Mouse (Mus musculus) CH12.LX (cell line): ENCODE measurements at regions not wholly inside any gene's neighbourhood (a gene's known extent, or its start where the extent isn't known, plus 50 kb on each side); places are given as distances from the start of the nearest gene placed in this dataset.

ENCODE experiments used
- DNase-seq: peaks from one replicate; pipeline ENCODE4 v3.0.0-alpha.2; 2013; ENCODE audit errors: extremely low read depth
- H3K27ac ChIP-seq: 2 replicates; pipeline ENCODE4 v1.5.1; 2012; ENCODE audit warnings: low read depth, mild to moderate bottlenecking, control low read depth, moderate library complexity; ENCODE audit not compliant: insufficient read depth
- H3K27me3 ChIP-seq: replicated peaks from 2 replicates; pipeline ENCODE3; 2012; ENCODE audit warnings: inconsistent platforms
- H3K36me3 ChIP-seq, 2 experiments: replicated peaks in 1 of 2; 2 replicates each; pipeline versions ENCODE3 to v1.6.1; 2012; ENCODE audit warnings: inconsistent platforms in 1 of 2, low read length in 1 of 2, mild to moderate bottlenecking in 1 of 2, mixed read lengths in 1 of 2, moderate library complexity in 1 of 2; ENCODE audit not compliant: control insufficient read depth in 1 of 2, insufficient read depth in 1 of 2
- H3K4me1 ChIP-seq, 2 experiments: 2 replicates each; pipeline ENCODE4 v1.6.1; 2012; ENCODE audit warnings: inconsistent platforms in 1 of 2, moderate library complexity in 1 of 2; ENCODE audit not compliant: insufficient read depth in 2 of 2, control insufficient read depth in 1 of 2
- H3K4me2 ChIP-seq: 2 replicates; pipeline ENCODE4 v1.6.1; 2012; ENCODE audit warnings: low read depth, mild to moderate bottlenecking, control low read depth; ENCODE audit not compliant: poor library complexity, insufficient read depth, severe bottlenecking
- H3K4me3 ChIP-seq, 3 experiments: fragments of 150-350 bp in 1 of 3; sonication (generic) in 1 of 3; replicated peaks in 1 of 3; 2 replicates each; pipeline versions ENCODE3 to v1.5.1; 2011 to 2012; ENCODE audit warnings: low read depth in 2 of 3, low read length in 2 of 3, mild to moderate bottlenecking in 2 of 3, moderate library complexity in 2 of 3, control low read depth in 1 of 3, improper control_type of control experiment in 1 of 3, inconsistent platforms in 1 of 3, mixed read lengths in 1 of 3; ENCODE audit not compliant: poor library complexity in 1 of 3
- H3K79me2 ChIP-seq: replicated peaks from 2 replicates; pipeline ENCODE4 v1.6.1; 2012; ENCODE audit warnings: mild to moderate bottlenecking, moderate library complexity; ENCODE audit not compliant: control insufficient read depth, poor library complexity, insufficient read depth, severe bottlenecking; ENCODE audit errors: extremely low read depth
- H3K9ac ChIP-seq: 2 replicates; pipeline ENCODE4 v1.6.1; 2012; ENCODE audit warnings: low read depth, mild to moderate bottlenecking, control low read depth, moderate library complexity; ENCODE audit not compliant: insufficient read depth
- H3K9me3 ChIP-seq: replicated peaks from 2 replicates; pipeline ENCODE3; 2012; ENCODE audit warnings: low read length, inconsistent platforms, mixed read lengths
- CTCF ChIP-seq, 2 experiments: IDR thresholded peaks in 1 of 2; conservative IDR thresholded peaks in 1 of 2; 2 replicates each; pipeline ENCODE4 v1.5.1; 2011 to 2012; ENCODE audit warnings: low read depth in 2 of 2, low read length in 2 of 2, improper control_type of control experiment in 1 of 2, inconsistent platforms in 1 of 2, mild to moderate bottlenecking in 1 of 2, moderate library complexity in 1 of 2
- E2F4 ChIP-seq: IDR thresholded peaks from 2 replicates; pipeline ENCODE4 v1.6.1; 2011; ENCODE audit warnings: low read depth, low read length, improper control_type of control experiment; ENCODE audit not compliant: insufficient replicate concordance
- EP300 ChIP-seq: IDR thresholded peaks from 2 replicates; pipeline ENCODE4 v1.6.1; 2011; ENCODE audit warnings: low read length, improper control_type of control experiment
- ETS1 ChIP-seq: conservative IDR thresholded peaks from 2 replicates; pipeline ENCODE4 v1.6.1; 2012; ENCODE audit warnings: low read depth, mild to moderate bottlenecking, inconsistent platforms, low read length, improper control_type of control experiment, moderate library complexity
- IRF4 ChIP-seq: IDR thresholded peaks from 2 replicates; pipeline ENCODE4 v1.6.1; 2014; ENCODE audit warnings: low read depth, mild to moderate bottlenecking, inconsistent platforms, low read length, improper control_type of control experiment
- JUND ChIP-seq: conservative IDR thresholded peaks from 2 replicates; pipeline ENCODE4 v1.6.1; 2011; ENCODE audit warnings: low read depth, low read length, improper control_type of control experiment
- KAT2A ChIP-seq: IDR thresholded peaks from 2 replicates; pipeline ENCODE4 v1.6.1; 2012; ENCODE audit warnings: low read length, improper control_type of control experiment, inconsistent platforms; ENCODE audit not compliant: insufficient replicate concordance
- MAZ ChIP-seq: IDR thresholded peaks from 2 replicates; pipeline ENCODE4 v1.6.1; 2012; ENCODE audit warnings: low read depth, mild to moderate bottlenecking, inconsistent platforms, low read length, improper control_type of control experiment, moderate library complexity
- MEF2A ChIP-seq: IDR thresholded peaks from 2 replicates; pipeline ENCODE4 v1.6.1; 2014; ENCODE audit warnings: low read depth, mild to moderate bottlenecking, inconsistent platforms, low read length, improper control_type of control experiment, borderline replicate concordance
- MYC ChIP-seq: IDR thresholded peaks from 2 replicates; pipeline ENCODE4 v1.6.1; 2011; ENCODE audit warnings: low read depth, mild to moderate bottlenecking, improper control_type of control experiment, low read length
- RCOR1 ChIP-seq: conservative IDR thresholded peaks from 2 replicates; pipeline ENCODE4 v1.6.1; 2012; ENCODE audit warnings: low read depth, mild to moderate bottlenecking, inconsistent platforms, low read length, improper control_type of control experiment
- SIN3A ChIP-seq: IDR thresholded peaks from 2 replicates; pipeline ENCODE4 v1.6.1; 2012; ENCODE audit warnings: low read length, improper control_type of control experiment, inconsistent platforms
- TBP ChIP-seq: conservative IDR thresholded peaks from 2 replicates; pipeline ENCODE4 v1.6.1; 2011; ENCODE audit warnings: low read depth, low read length, improper control_type of control experiment
- TCF12 ChIP-seq: IDR thresholded peaks from 2 replicates; pipeline ENCODE4 v1.6.1; 2014; ENCODE audit warnings: low read depth, mild to moderate bottlenecking, inconsistent platforms, low read length, improper control_type of control experiment
- ZKSCAN1 ChIP-seq: IDR thresholded peaks from 2 replicates; pipeline ENCODE4 v1.6.1; 2012; ENCODE audit warnings: low read depth, inconsistent platforms, low read length, improper control_type of control experiment, borderline replicate concordance
- ZMIZ1 ChIP-seq: IDR thresholded peaks from 2 replicates; pipeline ENCODE4 v1.6.1; 2012; ENCODE audit warnings: low read depth, mild to moderate bottlenecking, inconsistent platforms, low read length, improper control_type of control experiment
- ZNF384 ChIP-seq: IDR thresholded peaks from 2 replicates; pipeline ENCODE4 v1.6.1; 2012; ENCODE audit warnings: low read depth, low read length, improper control_type of control experiment, inconsistent platforms
- dilution Hi-C: fragments of 300-500 bp; cut with MboI; formaldehyde crosslinking; loops from 2 replicates; pipeline ENCODE4 v1.14.3; 2020; ENCODE audit warnings: low sequenced_read_pairs; ENCODE audit not compliant: extremely low pct_unique_long_range_greater_than_20kb, extremely low pct_ligation_motif_present
- in situ Hi-C: fragments of 300-500 bp; cut with MboI; formaldehyde crosslinking; loops from 3 replicates; pipeline ENCODE4 v1.14.3; 2019; ENCODE audit warnings: low sequenced_read_pairs, low pct_ligation_motif_present, low pct_unique_long_range_greater_than_20kb, mixed read lengths

DNA sequence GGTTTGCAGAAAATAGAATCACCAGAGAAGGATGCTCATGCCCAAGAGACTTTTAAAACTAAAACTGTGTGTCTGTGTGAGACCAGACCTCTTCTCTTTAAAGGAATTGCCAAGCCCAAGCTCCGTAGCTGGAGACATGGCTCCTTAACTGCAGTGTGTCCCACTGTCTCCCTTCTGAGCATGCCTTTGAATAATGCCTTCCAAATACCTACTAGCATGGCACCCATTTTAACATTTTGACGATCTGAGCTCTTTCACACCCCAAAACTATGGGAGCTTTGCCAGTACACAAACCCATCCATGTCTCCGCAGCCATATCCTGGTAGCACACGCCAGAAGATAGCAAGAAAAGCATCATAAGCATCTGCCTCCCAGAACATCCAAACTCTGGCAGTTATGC, 143.9 kb downstream of the Fam124b start:
- H3K4me3 ChIP-seq, result no peak overlapping the region
- in situ Hi-C loops, result no loop called here
- TF ChIP-seq JUND, result no peak
- no peak for TF ChIP-seq TBP
- TF ChIP-seq ZKSCAN1, result no peak
- no peak for TF ChIP-seq TCF12
- no peak for TF ChIP-seq EP300
- TF ChIP-seq MYC, result no peak
- no peak for TF ChIP-seq RCOR1
- TF ChIP-seq ZNF384, result no peak
- TF ChIP-seq ZMIZ1, result no peak
- TF ChIP-seq IRF4, result no peak
- TF ChIP-seq, all 38 proteins: peak for 0
- DNase-seq, result no peak
- peaks cover 6 to 14% of the 10 kb centered on the region in 2 experiments; a peak in 3 of 4 replicates for H3K4me1 ChIP-seq
- H3K9me3 ChIP-seq, result no peaks in the 10 kb centered on the region
- dilution Hi-C loops, result no loop called here
- no peaks in the 10 kb centered on the region for H3K36me3 ChIP-seq
- no peak overlapping the region for H3K9ac ChIP-seq
- no peak overlapping the region for H3K4me2 ChIP-seq
- no peaks in the 10 kb centered on the region for H3K27me3 ChIP-seq
- no peak overlapping the region for H3K27ac ChIP-seq
- H3K79me2 ChIP-seq, result no peaks in the 10 kb centered on the region

GRCm38 (mm10) chr1:80073950-80074349, 144.3 kb downstream of the Fam124b start:
- H3K4me1 ChIP-seq, result peaks cover 6 to 14% of the 10 kb centered on the region in 2 experiments; a peak in 3 of 4 replicates
- H3K9me3 ChIP-seq, result no peaks in the 10 kb centered on the region
- in situ Hi-C loops, result no loop called here
- DNase-seq, result no peak
- H3K79me2 ChIP-seq, result no peaks in the 10 kb centered on the region
- dilution Hi-C loops, result no loop called here
- TF ChIP-seq CTCF (conservative IDR thresholded peaks at IDR 0.05 in 1 of 2, IDR thresholded peaks at IDR 0.05 in 1 of 2; ENCODE audit: low read depth in 2 of 2, low read length in 2 of 2) (no peak), MEF2A (no peak), SIN3A (no peak), MYC (no peak), KAT2A (no peak), E2F4 (no peak), IRF4 (no peak), ETS1 (no peak), ZKSCAN1 (no peak), MAZ (no peak)
- TF ChIP-seq, all 38 proteins: peak for 0
- no peak overlapping the region for H3K4me2 ChIP-seq
- H3K9ac ChIP-seq, result no peak overlapping the region
- H3K27ac ChIP-seq, result no peak overlapping the region
- H3K36me3 ChIP-seq, result no peaks in the 10 kb centered on the region
- no peaks in the 10 kb centered on the region for H3K27me3 ChIP-seq
- no peak overlapping the region for H3K4me3 ChIP-seq
